Mouse (Mus musculus) bone marrow, adult 2 months (tissue): Measurements from ENCODE around the gene Serpina16.
"Not testable (repeated sequence)": the region's sequence is repeated elsewhere in the genome, so short reads cannot be mapped to it uniquely, and the experiment has no call there.

ENCODE experiments used
- CTCF ChIP-seq: fragments of 200-500 bp; IDR thresholded peaks from 2 replicates; pipeline ENCODE4 v1.5.1; 2011; ENCODE audit warnings: low read length, control low read depth; ENCODE audit not compliant: control insufficient read depth, insufficient read depth
- POLR2A ChIP-seq: fragments of 200-500 bp; IDR thresholded peaks from 2 replicates; pipeline ENCODE4 v1.6.1; 2011; ENCODE audit warnings: low read depth, mild to moderate bottlenecking, control low read depth, low read length, borderline replicate concordance; ENCODE audit not compliant: control insufficient read depth

DNA sequence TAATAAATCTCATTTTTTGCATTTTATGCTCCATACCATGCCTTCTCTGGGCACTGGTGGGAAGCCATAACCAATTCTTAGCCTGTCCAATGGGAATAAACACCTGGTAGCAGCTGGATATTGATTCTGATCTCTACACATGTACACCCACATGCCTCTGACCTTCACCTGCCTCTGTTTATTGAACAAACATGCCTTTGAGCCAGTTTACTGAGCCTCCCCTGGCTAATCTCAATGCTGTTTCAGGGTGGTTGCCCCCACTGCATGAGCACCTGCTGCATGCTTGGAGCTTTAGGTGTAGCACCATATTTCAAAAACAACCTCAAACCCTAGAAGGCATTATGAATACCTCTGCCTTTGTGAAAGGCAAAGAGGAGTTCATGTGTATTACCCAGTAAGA, 13.9 kb downstream of the Serpina16 start:
- TF ChIP-seq POLR2A, CTCF: not testable (repeated sequence)
